Mouse (Mus musculus) layer of hippocampus, adult 8-10 months (tissue): ENCODE data around the gene 2200002D01Rik. TPM values are rescaled to one million over a fixed set of nuclear protein-coding genes. Genes with fewer than 3 reads are reported as not detected.

Experiments
- total RNA-seq, 4 experiments: library from RNA; stranded (reverse); gene quantifications; 2 replicates each; pipeline ENCODE4 v1.2.4; 2022

2200002D01Rik gene
- total RNA-seq, 4 experiments from 2014 or later: 0.52 to 1.2 (median 0.92) TPM; not detected in 1

Other genes starting within 250 kb of the 2200002D01Rik start
- gene Ryr1, start 123.3 kb downstream of the 2200002D01Rik start, total RNA-seq: 10 to 100 TPM; 12.6 to 18.1 (median 15.2) TPM
- gene Rasgrp4, start 113.6 kb downstream of the 2200002D01Rik start, total RNA-seq: 1 to 10 TPM in 1 of 4 experiments, under 1 TPM in 3; 0.72 to 2.3 (median 0.93) TPM
- 10 to 100 TPM; 27.9 to 32.4 (median 29.9) TPM for gene Fam98c, start 92.2 kb downstream of the 2200002D01Rik start, total RNA-seq
- gene Ggn, start 78.3 kb downstream of the 2200002D01Rik start, total RNA-seq: 1 to 10 TPM in 2 of 4 experiments, under 1 TPM in 2; 0.69 to 1.4 (median 0.88) TPM
- gene Spred3, start 78.1 kb downstream of the 2200002D01Rik start, total RNA-seq: 10 to 100 TPM; 40.6 to 59.3 (median 47.8) TPM
- 100 to 1,000 TPM; 116 to 137 (median 132) TPM for gene Psmd8, start 67.8 kb downstream of the 2200002D01Rik start, total RNA-seq
- gene Catsperg1, start 34.4 kb downstream of the 2200002D01Rik start, total RNA-seq: 1 to 10 TPM; 1.5 to 3.1 (median 2.1) TPM
- 1 to 10 TPM; 2.1 to 5.2 (median 3.2) TPM for gene Kcnk6, start 16.0 kb downstream of the 2200002D01Rik start, total RNA-seq
- gene Yif1b, start 10.1 kb downstream of the 2200002D01Rik start, total RNA-seq: 10 to 100 TPM; 43.8 to 51.5 (median 49.0) TPM
- gene Spint2, start 33.4 kb upstream of the 2200002D01Rik start, total RNA-seq: 10 to 100 TPM; 22.3 to 30.6 (median 25.9) TPM
- 10 to 100 TPM; 25.8 to 40.8 (median 33.5) TPM for gene Ppp1r14a, start 40.8 kb upstream of the 2200002D01Rik start, total RNA-seq
- gene Dpf1, start 55.5 kb upstream of the 2200002D01Rik start, total RNA-seq: 100 to 1,000 TPM in 2 of 4 experiments, 10 to 100 TPM in 2; 91.6 to 116 (median 104) TPM